Mouse (Mus musculus): Measurements from ENCODE around the gene Rbms3. TPM values are rescaled to one million over a fixed set of nuclear protein-coding genes. Genes with fewer than 3 reads are reported as not detected.
A peak's percentile ranks its signal among the peaks of the same experiment; 100 is the strongest.

Rbms3 gene
- polyA plus RNA-seq, 1 experiment from 2014 or later = 117 TPM

DNA sequence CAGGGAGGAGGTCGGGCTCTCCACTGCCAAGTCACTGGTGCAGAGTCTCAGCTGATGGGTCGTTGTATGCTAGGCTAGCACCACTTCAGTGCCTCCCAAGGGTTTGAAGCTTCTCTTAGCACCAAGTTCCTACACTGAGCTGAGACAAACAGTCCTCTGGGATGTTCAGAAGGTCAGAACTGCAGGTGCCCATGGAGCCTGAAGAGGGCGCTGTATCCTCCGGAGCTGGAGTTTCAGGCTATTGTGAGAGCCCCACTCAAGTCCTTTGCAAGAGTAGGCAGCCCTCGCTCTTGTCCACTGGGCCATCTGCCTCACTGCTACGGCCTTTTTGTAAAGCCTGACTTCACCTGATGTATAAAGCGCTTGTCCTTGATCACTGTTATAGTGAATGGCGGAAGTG, 6.8 kb upstream of the Rbms3 start:
- Histone ChIP-seq H3K9ac (no peak overlapping the region), H3K27ac (ENCODE audit: low read depth) (no peak overlapping the region), H3K9me3 (ENCODE audit: low read depth, low read length) (no peaks in the 10 kb centered on the region), H3K27me3 (ENCODE audit: insufficient read depth, low read length) (no peaks in the 10 kb centered on the region), H3K36me3 (ENCODE audit: insufficient read depth) (no peaks in the 10 kb centered on the region), H3K4me1 (ENCODE audit: insufficient read depth) (no peaks in the 10 kb centered on the region), H3K4me3 (ENCODE audit: low read depth, low read length) (no peak overlapping the region), H3K4me2 (no peak overlapping the region)
- ATAC-seq (ENCODE audit: insufficient read depth) = no peak
- WGBS = 73% methylated on average over 8 of the region's 8 CpGs
- 0 out of 2 replicates have a peak, but pooled peaks have one; percentile 8 for TF ChIP-seq CTCF (IDR thresholded peaks at IDR 0.05; ENCODE audit: low read depth)
- no peak for DNase-seq

DNA sequence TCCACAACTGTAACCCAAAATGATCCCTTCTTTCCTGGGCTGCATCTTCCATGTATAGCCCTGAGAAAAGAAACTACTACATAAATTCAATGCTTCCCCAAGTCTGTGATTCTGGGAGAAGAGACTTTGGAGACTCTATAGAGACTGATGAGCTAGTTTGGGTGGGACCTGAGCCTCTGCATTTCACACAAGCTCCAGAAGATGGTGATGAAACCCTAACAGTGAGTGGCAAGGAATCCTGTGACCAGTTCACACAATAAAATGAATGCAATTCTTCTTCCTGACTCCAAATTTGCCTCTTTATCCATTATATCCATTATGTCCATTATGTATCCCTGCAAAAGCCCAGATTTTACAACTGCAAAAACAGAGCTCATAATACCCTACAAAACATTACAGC, 2.5 kb downstream of the Rbms3 start:
- ATAC-seq (ENCODE audit: insufficient read depth) (no peak), DNase-seq (no peak)
- no peaks in the 10 kb centered on the region for H3K4me1 ChIP-seq (ENCODE audit: insufficient read depth)
- no peak overlapping the region for H3K4me3 ChIP-seq (ENCODE audit: low read depth, low read length)
- H3K36me3 ChIP-seq (ENCODE audit: insufficient read depth) = no peaks in the 10 kb centered on the region
- no peaks in the 10 kb centered on the region for H3K27me3 ChIP-seq (ENCODE audit: insufficient read depth, low read length)
- TF ChIP-seq CTCF (IDR thresholded peaks at IDR 0.05; ENCODE audit: low read depth) = 0 out of 2 replicates have a peak, but pooled peaks have one; percentile 7
- no peak overlapping the region for H3K27ac ChIP-seq (ENCODE audit: low read depth)
- no peak overlapping the region for H3K9ac ChIP-seq
- H3K9me3 ChIP-seq (ENCODE audit: low read depth, low read length) = no peaks in the 10 kb centered on the region
- H3K4me2 ChIP-seq = no peak overlapping the region

DNA sequence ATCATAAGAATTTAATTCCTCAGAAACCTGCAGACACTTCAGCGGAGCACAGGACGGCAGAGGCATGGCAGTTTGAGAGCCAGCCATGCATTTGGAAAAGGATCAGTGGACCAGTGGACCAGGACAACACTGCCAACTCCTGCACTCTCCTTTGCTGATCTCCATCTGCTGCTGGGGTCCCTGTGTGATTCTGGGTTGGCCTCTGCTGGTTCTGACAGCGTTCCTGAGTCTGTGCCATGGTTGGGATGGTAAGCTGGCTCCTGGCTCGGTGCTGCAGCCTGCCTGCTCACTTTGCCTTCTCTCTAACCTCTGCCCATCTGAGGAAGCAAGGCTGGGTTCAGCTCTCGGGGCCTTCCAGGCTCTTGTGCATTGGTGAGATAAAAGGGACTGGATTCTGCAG, 28.9 kb downstream of the Rbms3 start:
- Histone ChIP-seq H3K36me3 (ENCODE audit: insufficient read depth) (no peaks in the 10 kb centered on the region), H3K4me3 (ENCODE audit: low read depth, low read length) (no peak overlapping the region), H3K9ac (no peak overlapping the region), H3K4me2 (no peak overlapping the region), H3K4me1 (ENCODE audit: insufficient read depth) (no peaks in the 10 kb centered on the region), H3K27ac (ENCODE audit: low read depth) (no peak overlapping the region), H3K27me3 (ENCODE audit: insufficient read depth, low read length) (no peaks in the 10 kb centered on the region), H3K9me3 (ENCODE audit: low read depth, low read length) (no peaks in the 10 kb centered on the region)
- 77% methylated on average over 5 of the region's 5 CpGs for WGBS
- no peak for DNase-seq
- no peak for TF ChIP-seq CTCF (IDR thresholded peaks at IDR 0.05; ENCODE audit: low read depth)
- ATAC-seq (ENCODE audit: insufficient read depth) = no peak

DNA sequence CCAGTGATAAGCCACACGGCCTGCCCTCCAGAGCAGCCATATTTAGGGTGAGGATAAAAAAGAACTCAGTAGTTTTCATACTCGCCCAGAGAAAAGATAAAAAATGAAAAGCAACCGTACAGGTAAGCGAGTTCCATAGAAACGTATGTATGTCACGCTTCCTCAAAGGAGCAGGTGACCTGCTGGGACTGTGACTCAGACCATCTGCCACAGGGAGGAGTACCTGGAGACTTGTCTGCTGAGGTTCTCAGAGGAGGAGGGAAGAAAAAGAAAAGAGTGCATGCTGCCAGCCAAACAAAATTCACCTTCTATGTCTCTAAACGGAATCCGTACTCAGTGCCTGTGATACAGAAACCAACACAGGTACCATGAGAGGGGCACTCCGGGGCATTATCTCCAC, 30.4 kb downstream of the Rbms3 start:
- Histone ChIP-seq H3K36me3 (ENCODE audit: insufficient read depth) (no peaks in the 10 kb centered on the region), H3K4me1 (ENCODE audit: insufficient read depth) (no peaks in the 10 kb centered on the region), H3K4me2 (no peak overlapping the region), H3K4me3 (ENCODE audit: low read depth, low read length) (no peak overlapping the region), H3K9ac (no peak overlapping the region), H3K27me3 (ENCODE audit: insufficient read depth, low read length) (no peaks in the 10 kb centered on the region), H3K27ac (ENCODE audit: low read depth) (no peak overlapping the region), H3K9me3 (ENCODE audit: low read depth, low read length) (no peaks in the 10 kb centered on the region)
- TF ChIP-seq CTCF (IDR thresholded peaks at IDR 0.05; ENCODE audit: low read depth) = no peak
- ATAC-seq (ENCODE audit: insufficient read depth) (no peak), DNase-seq (no peak)
- 87% methylated on average over 9 of the region's 9 CpGs for whole genome bisulfite sequencing

DNA sequence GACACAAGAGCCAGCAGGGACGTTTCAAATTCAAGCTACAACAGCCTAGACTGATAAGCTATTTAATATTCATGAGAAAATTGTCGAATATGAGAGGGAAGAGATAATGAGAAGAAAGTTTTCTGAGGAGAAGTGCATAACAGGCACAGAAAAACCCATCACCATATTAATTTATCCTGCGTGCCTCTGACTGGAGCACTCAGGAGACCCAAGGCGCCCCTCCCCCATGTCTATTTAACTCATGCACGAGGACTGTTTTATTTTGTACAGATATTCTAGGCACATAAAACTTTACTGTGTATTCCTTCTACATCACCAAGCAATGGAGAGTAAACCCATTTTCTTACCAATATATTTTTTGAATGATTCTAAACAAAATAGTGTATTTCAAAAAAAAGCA, 33.6 kb downstream of the Rbms3 start:
- TF ChIP-seq CTCF (IDR thresholded peaks at IDR 0.05; ENCODE audit: low read depth) = no peak
- no peak overlapping the region for H3K4me3 ChIP-seq (ENCODE audit: low read depth, low read length)
- H3K27ac ChIP-seq (ENCODE audit: low read depth) = no peak overlapping the region
- no peak overlapping the region for H3K4me2 ChIP-seq
- ATAC-seq (ENCODE audit: insufficient read depth) (no peak), DNase-seq (no peak)
- WGBS = 50% methylated on average over 5 of the region's 5 CpGs
- H3K27me3 ChIP-seq (ENCODE audit: insufficient read depth, low read length) = no peaks in the 10 kb centered on the region
- no peaks in the 10 kb centered on the region for H3K4me1 ChIP-seq (ENCODE audit: insufficient read depth)
- H3K9ac ChIP-seq = no peak overlapping the region
- H3K9me3 ChIP-seq (ENCODE audit: low read depth, low read length) = no peaks in the 10 kb centered on the region
- no peaks in the 10 kb centered on the region for H3K36me3 ChIP-seq (ENCODE audit: insufficient read depth)

DNA sequence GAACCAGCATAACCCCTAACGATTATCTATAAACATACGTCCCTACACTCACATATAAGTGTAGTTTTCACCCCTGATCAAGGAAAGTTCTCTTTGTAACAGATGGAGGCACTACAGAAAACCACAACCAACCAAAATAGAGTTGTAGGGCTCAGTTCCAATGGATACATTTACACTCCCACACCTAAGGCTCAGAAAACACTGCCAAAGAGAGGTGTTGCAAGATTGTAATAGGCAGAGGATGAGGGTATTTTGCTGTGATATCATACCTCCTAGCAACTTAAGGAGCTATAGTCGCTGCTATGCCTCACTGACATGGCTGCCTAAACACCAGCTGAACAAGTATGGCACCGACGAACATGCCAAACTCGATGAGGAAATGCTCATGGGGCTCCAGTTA, 44.4 kb downstream of the Rbms3 start:
- no peak overlapping the region for H3K4me2 ChIP-seq
- DNase-seq (no peak), ATAC-seq (ENCODE audit: insufficient read depth) (no peak)
- H3K9me3 ChIP-seq (ENCODE audit: low read depth, low read length) = no peaks in the 10 kb centered on the region; the same call in 1 of the 2 replicates
- H3K9ac ChIP-seq = no peak overlapping the region
- 84% methylated on average over 6 of the region's 6 CpGs for WGBS
- H3K27ac ChIP-seq (ENCODE audit: low read depth) = no peak overlapping the region
- no peak for TF ChIP-seq CTCF (IDR thresholded peaks at IDR 0.05; ENCODE audit: low read depth)
- H3K4me1 ChIP-seq (ENCODE audit: insufficient read depth) = no peaks in the 10 kb centered on the region
- H3K4me3 ChIP-seq (ENCODE audit: low read depth, low read length) = no peak overlapping the region
- no peaks in the 10 kb centered on the region for H3K36me3 ChIP-seq (ENCODE audit: insufficient read depth)
- no peaks in the 10 kb centered on the region for H3K27me3 ChIP-seq (ENCODE audit: insufficient read depth, low read length)

DNA sequence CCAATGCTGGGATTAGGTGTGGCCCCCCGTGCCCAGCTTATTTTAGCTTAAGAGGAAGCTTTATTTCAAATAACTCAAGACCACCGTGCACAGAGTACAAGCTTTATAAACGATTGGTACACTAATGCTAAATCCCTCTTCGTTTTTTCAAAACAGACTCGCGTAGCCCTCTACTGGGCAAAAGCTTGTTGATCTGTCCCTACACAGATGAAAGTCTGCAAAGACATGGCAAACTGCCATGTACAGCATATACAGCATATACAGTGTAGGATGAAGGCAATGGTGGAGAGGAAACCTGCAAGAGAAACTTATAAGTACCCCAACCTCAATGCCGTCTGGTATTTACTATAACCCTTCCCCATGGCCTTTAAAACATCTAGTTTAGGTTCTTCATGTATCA, 46.1 kb downstream of the Rbms3 start:
- H3K4me2 ChIP-seq = no peak overlapping the region
- WGBS = 35% methylated on average over 7 of the region's 7 CpGs
- no peaks in the 10 kb centered on the region for H3K4me1 ChIP-seq (ENCODE audit: insufficient read depth)
- H3K9ac ChIP-seq = no peak overlapping the region
- ATAC-seq (ENCODE audit: insufficient read depth) = peak; percentile 85
- TF ChIP-seq CTCF (IDR thresholded peaks at IDR 0.05; ENCODE audit: low read depth) = peak; percentile 70
- H3K27ac ChIP-seq (ENCODE audit: low read depth) = no peak overlapping the region
- H3K27me3 ChIP-seq (ENCODE audit: insufficient read depth, low read length) = no peaks in the 10 kb centered on the region
- no peaks in the 10 kb centered on the region; the same call in 1 of the 2 replicates for H3K9me3 ChIP-seq (ENCODE audit: low read depth, low read length)
- no peaks in the 10 kb centered on the region for H3K36me3 ChIP-seq (ENCODE audit: insufficient read depth)
- H3K4me3 ChIP-seq (ENCODE audit: low read depth, low read length) = no peak overlapping the region
- peak; percentile 97 for DNase-seq

DNA sequence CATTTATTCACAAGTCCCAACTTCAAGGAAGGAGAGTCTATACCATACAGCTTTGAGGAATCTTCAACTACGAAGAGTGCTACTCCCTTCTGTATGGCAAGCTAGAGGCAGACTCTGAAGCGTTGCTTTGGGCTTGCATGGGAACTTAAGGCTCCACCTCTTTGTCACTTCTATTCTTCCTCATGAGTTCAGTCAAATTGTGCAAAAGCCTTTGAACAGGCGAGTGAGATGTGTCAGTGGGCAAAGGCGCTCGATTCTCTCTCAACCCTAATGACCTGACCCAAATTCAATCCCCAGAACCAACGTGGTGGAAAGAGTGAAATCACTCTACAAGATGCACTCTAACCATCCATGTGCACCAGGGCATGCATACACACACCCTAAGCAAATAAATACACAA, 47.1 kb downstream of the Rbms3 start:
- no peak for TF ChIP-seq CTCF (IDR thresholded peaks at IDR 0.05; ENCODE audit: low read depth)
- 69% methylated on average over 6 of the region's 6 CpGs for WGBS
- no peak overlapping the region for H3K9ac ChIP-seq
- no peak for ATAC-seq (ENCODE audit: insufficient read depth)
- H3K9me3 ChIP-seq (ENCODE audit: low read depth, low read length) = no peaks in the 10 kb centered on the region
- DNase-seq = no peak
- H3K27me3 ChIP-seq (ENCODE audit: insufficient read depth, low read length) = no peaks in the 10 kb centered on the region
- no peaks in the 10 kb centered on the region for H3K4me1 ChIP-seq (ENCODE audit: insufficient read depth)
- H3K27ac ChIP-seq (ENCODE audit: low read depth) = no peak overlapping the region
- no peak overlapping the region for H3K4me3 ChIP-seq (ENCODE audit: low read depth, low read length)
- H3K36me3 ChIP-seq (ENCODE audit: insufficient read depth) = no peaks in the 10 kb centered on the region
- H3K4me2 ChIP-seq = no peak overlapping the region

All from lung, embryonic 14.5 days (tissue).